Mouse (Mus musculus): Measurements from ENCODE around the gene Sp1.

The Sp1 gene

DNA sequence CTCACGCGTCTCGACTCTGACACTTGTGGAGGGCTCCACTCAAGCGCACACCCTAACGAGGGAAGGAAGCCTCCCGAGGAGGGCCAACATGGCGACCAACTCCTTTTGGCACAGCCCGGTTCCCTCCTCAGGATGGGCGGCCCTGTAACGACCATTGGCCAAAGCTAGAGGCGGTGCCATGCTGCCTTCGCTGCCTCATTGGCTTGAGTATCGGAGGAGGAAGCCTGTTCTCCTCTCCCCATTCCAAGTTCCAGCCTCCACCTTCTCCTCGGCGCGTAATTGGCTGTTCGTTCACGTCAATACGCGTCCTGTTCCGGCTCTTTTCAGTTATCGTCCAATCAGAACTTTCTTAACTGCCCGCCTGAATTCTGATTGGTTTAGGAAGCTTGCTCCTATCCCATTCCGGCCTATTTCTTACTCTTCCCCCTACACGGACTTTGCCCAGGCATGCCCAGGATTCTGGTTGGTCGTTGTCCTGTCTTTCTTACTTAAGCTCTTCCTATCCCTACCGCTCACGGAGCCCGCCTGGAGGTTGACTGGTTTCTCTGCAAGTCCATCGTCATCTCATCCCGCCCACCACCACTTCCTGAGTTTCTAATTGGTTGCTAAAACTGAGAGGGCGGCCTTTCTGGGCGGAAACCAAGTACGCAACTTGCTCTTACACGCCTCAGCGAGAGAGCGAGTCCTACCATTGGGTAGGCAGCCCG, at the start of gene Sp1:
Gene Sp1 (plus strand): TSS at position 655 of the 707 bp plus-strand sequence.
- in situ Hi-C loops (cut with MboI, MseI), result no loop called here

DNA sequence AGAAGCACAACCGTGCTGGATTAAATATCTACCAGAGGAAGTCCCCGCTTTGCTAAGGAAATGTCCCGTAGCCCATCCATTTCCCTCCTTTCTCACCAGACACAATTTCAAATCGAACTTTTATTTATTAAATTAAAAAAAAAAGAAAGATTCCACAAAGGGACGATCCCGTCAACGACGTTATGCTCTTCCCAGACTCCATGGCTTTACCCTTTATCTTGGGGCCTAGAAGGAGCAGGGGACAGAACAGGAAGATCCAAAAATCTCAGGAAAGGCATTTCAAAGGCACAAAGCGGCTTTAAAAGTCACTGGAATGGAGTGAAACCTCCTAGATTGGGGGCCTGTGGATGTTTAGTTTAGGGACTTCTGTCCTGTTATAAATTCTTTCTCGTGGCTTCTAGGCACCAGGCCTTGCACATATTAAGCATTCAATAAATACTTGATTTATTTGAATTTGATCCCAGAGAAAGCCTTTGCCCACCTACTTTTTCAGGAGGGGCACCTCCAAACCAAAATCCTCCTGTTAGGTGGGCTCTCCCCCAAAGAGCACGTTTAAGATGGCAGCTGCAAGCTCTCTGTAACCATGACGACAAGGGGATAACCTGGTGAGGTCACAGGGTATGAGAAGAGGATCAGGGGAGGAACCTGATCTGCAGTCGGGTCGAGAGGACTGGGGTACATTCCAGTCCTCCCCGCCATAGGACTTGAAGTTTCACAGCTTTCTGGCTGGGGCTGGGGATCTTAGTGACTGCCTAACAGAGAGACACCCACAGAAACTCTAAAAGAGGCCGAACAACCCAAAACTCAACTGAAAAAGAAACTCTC, 49.2 kb upstream of the Sp1 start:
- in situ Hi-C loops (cut with MboI, MseI), result no loop called here

DNA sequence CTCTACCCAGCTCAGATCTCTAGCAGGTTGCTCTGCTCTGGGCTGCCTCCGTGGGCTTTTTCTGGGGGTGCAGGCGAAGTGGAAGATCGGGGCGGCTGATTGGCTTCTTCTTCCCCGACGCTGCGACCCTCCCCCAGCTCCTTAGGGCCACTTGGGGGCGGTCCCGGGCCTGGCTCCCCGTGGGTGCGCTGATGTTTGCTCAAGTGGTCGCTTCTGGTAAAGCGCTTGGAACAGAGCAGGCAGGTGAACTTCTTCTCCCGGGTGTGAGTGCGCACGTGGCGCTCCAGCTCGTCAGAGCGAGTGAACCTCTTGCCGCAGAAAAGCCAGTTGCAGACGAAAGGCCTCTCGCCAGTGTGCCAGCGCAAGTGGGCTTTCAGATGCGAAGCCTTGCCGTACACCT, 47.8 kb upstream of the Sp1 start:
- in situ Hi-C loops (cut with MboI, MseI), result no loop called here

DNA sequence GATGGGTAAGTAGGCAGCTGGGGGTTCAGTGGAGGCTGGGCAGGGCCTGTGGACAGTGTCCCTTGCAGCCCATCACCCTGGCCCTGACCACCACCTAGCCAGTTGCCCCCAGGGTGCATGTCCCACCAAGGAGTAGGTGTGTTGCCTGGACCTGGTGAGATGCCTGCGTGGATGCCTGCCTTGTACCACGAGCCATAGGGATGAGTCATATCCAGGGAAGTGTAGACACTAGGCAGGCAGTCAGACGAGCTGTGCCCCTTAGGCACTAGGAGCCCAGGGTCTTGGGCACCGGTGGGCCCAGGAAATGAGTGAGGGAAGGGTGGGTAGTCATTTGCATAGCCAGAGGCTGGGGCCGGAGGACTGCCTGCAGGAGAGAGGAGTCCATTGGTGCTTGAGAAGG, 47.1 kb upstream of the Sp1 start:
- in situ Hi-C loops (cut with MboI, MseI), result no loop called here

DNA sequence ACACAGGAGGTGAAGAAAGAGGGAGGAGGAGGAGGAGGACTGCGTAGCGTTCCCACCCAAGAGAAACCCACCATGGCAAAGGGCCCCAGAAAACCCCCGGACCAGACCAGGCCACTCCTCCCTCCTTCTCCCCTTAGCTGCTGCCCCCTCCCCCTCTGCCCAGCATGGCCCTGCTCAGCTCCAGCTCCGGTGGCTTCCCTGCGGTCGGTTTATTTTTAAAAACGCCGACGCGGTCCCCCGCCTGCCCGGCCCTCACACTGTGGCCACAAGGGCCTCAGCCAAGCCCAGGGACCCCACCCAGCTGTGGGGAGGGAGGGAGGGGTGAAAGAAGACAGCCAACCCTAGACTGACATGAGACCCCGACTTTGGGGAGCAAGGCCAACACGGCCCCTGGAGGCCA, 43.3 kb upstream of the Sp1 start:
- in situ Hi-C loops (cut with MboI, MseI), result no loop called here

DNA sequence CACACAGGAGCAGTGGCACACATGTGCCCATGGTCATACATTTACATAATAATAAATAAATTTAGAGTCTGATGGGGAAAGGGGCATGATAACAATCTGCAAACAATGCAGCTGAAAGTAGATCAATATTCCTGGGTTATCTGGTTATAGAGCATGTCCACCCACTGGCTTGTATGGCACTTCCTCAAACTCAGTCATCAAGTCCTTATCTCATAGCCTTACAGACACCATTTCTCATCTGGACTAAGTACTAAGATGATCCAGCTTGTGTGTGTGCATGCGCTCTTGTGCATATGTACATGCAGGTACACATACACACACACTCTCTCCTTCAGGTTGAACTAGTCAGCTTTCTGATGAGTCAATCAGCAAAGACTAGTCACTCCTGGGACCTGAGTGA, 41.3 kb upstream of the Sp1 start:
- in situ Hi-C loops (cut with MboI, MseI), result loop anchor here (5.0 kb wide), 1 partner anchor 78 kb away; no protein-coding TSS in a partner anchor

DNA sequence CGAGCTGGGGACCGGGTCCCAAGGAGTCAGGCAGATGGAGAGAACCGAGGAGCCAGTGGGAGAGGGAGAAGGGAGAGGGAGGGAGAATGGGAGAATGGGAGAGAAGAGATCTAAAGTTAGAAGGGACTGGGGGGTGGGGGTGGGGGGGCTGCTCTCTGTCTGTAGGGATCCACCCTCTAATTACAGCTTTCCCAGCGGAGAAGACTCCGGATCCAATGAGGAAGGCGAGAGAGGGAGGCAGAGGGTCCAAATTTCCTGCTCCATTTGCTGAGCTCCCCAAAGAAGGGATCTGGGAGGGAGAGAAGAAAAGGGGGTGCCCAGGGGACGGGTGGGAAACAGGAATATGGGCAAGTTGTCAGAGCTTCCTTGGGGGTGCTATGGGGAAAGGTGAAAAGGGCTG, 39.7 kb upstream of the Sp1 start:
- in situ Hi-C loops (cut with MboI, MseI), result loop anchor here (5.0 kb wide), 1 partner anchor 76 kb away; no protein-coding TSS in a partner anchor

DNA sequence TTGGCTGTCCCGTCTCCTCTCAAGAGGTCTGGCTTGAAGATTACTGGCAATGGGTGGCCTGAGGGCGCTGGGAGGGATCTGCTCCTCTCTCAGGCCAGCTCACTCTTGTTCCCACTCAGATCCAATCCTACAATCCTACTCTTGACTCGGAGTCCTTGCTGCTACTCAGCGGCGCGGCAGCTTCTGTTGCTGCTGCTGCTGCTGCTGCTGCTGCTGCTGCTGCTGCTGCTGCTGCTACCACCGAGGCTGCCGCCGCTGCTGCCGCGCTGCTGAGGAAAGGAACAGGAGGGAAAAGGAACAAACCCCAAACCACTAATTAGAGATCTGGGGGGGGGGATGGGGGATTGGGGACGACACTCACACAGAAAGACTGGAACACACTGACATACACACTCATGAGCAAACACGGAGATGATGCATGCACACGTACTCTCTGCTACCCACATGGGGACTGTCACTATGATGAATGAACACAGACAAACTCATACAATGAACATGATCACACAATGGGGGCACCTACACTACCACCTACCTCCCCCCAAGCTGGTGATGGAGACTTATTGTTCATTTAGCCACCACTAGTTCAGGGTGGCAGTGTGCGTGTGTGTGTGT, 39.1 kb upstream of the Sp1 start, which contains the start of gene Sp7:
Gene Sp7 (minus strand): TSS at position 450 of the 612 bp plus-strand sequence.
- in situ Hi-C loops (cut with MboI, MseI), result loop anchor here (5.0 kb wide), 1 partner anchor 75 kb away; no protein-coding TSS in a partner anchor

DNA sequence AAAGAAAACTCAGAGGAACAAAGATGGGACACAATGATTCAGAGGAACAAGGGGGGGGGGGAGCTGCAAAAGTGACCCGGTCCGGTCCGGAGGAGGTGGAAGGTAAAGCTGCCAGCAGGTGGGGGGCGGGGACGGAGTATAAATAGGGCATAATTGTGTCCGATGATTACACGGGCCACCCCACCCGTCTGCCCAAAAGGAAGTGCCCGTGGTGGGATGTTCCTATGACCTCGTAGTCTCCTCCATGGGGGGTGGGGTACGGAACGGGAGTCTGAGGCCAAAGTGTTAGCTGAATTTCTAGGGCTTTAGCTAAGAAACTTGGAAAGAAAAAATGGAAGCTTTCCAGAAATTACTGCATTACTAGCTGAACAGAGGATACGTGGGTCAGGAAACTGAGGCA, 36.0 kb upstream of the Sp1 start:
- in situ Hi-C loops (cut with MboI, MseI), result loop anchor here (5.0 kb wide), 1 partner anchor 72 kb away; no protein-coding TSS in a partner anchor

DNA sequence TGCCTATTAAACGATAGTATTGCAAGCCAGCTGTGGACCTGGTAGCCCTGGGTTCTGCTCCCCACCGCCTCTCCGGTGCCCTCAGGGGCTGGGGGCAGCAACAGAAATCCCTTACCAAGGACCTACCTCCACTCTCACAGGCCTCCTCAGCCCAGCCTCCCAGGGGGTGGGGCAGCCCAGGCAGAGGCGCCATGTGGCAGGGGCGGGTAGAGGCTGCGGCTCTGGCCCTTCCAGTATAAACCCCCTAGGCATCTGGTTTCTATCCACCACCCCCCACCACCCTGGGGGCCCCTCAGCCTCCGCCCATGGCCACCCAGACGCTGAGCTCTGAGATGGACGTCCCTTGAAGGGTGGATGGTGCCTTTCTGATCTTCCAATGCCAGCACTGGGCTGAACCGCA, 35.2 kb upstream of the Sp1 start:
- in situ Hi-C loops (cut with MboI, MseI), result no loop called here

DNA sequence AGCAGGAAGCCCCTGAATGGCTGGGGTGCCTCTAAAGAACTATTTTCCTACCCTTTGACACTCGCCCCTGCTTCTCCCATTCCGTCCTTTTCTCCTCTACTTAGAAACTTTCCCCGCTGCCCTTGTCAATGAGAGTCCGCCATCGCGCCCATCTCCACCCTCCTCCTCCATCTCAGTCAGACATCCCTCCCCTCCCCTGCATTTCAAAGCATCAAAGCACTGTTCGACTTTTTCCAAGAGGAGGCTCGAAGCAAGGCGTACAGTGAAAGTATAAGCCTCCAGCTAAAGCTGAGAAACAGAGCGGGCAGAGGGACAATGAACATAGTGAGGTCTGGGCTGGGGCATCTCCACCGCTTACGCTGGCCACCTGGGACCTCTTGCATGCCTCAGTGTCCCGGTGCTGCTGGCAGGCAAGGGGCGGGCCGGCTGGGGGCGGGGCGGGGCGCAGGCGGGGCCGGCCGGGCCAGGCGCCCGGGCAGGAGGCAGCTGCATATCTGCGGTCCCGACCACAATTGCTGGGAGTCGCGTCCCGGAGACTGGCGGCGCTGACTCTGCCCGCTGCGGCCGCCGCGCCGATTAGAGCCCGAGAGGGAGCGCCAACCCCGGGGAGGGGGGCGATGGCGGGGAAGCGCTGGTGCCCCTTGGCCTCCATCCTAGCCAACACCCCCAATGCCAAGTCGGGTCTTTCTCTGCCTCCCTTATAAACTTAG, 29.3 kb upstream of the Sp1 start:
- in situ Hi-C loops (cut with MboI, MseI), result loop anchor here (25.0 kb wide), 1 partner anchor 1089 kb away; the partner anchor contains the start of genes 6030408B16Rik and Atg101

DNA sequence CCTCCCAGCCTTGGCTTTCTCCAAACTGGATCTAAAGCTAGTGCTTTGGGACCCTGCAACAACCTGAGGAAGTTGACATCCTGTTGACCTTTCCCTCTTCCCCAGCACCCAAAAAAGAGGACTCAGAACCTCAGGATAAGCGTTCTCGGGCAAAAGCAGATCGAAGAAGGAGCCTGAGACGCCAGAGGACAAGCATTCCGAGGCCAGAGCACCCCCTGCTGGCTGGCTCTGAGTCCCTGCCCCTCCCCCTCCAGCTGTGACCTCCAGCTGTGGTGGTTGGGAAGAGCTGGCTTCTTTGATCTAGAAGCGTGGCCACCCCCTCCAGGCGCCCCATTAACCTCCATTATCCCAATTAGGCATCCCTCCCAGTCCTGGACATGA, 28.8 kb upstream of the Sp1 start:
- in situ Hi-C loops (cut with MboI, MseI), result loop anchor here (25.0 kb wide), 1 partner anchor 1090 kb away; the partner anchor contains the start of genes 6030408B16Rik and Atg101

DNA sequence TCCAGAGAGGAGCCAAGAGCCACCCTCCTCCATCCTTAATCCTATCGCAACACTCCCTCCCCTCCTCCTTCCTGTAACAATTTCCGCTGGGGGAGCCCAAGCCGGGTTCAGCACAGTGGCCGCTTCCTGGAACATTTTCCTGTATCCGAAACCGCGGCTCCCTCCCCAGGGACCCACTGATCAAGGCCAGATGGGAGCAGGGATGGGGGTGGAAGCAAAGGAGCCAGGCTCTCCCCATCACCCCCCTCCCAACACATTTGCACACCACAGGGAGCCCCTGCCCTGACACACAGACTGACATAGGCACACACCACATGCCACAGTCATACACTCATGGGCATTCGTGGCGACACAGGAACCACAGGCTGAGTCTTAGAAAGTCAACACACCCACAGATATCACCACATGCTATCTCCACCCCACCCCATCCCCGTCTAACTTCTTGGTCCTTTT, 28.1 kb upstream of the Sp1 start:
- in situ Hi-C loops (cut with MboI, MseI), result loop anchor here (25.0 kb wide), 1 partner anchor 1091 kb away; the partner anchor contains the start of genes 6030408B16Rik and Atg101

DNA sequence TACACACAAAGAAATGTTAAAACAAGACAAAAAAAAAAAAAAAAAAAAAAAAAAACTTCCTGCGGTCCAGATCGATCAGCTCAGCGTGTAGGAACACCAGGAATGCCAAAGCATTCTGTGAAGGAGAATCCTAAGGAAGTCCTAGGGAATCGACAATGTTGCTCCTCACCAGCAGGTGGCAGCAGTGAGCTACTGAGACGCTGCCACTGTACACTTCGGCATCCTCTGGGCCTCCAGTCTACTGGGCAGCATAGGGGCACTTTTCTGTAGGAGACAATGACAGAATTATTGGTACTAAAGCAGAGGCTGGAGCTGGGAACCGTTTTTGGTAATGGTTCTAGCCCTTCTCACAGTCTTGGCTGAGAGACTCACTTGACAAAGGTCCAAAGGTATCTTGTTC, 24.4 kb upstream of the Sp1 start:
- in situ Hi-C loops (cut with MboI, MseI), result loop anchor here (25.0 kb wide), 1 partner anchor 1094 kb away; the partner anchor contains the start of genes 6030408B16Rik and Atg101

DNA sequence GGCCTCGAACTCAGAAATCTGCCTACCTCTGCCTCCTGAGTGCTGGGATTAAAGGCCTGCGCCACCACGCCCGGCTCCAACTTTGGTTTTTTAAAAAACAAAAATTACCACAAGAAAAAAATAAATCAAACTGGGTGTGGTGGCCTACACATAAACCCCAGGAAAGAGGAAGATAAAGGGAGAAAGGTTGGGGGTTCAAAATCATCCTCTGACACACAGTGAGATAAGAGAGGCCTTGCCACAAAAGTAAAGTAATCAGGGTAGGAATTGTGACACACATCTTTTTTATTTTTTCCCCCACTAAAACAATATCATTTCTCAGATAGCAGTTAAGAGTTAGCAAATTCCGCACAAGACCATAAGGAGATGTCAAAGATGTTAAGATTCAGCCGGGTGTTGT, 22.3 kb upstream of the Sp1 start:
- in situ Hi-C loops (cut with MboI, MseI), result loop anchor here (25.0 kb wide), 1 partner anchor 1096 kb away; the partner anchor contains the start of genes 6030408B16Rik and Atg101

DNA sequence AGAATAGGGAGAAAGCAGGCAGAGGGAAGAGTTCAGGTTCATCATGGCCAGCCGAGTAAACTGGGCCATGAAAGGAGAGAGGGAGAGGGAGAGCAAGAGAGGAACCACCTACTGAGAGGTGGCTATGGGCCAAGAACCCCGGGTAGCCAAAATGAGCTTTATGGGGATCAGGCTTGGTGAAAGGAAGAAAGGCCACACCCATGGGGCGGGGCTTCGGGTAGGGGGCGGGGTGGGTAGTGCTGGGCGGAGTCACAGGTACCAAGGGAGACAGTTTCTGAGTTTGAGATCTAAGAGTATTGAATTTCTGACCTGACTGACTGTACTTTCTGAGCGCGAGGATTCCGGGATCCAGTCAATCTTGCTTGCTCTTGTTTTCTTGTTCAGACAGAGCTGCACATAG, 19.3 kb upstream of the Sp1 start:
- in situ Hi-C loops (cut with MboI, MseI), result loop anchor here (25.0 kb wide), 1 partner anchor 1099 kb away; the partner anchor contains the start of genes 6030408B16Rik and Atg101

DNA sequence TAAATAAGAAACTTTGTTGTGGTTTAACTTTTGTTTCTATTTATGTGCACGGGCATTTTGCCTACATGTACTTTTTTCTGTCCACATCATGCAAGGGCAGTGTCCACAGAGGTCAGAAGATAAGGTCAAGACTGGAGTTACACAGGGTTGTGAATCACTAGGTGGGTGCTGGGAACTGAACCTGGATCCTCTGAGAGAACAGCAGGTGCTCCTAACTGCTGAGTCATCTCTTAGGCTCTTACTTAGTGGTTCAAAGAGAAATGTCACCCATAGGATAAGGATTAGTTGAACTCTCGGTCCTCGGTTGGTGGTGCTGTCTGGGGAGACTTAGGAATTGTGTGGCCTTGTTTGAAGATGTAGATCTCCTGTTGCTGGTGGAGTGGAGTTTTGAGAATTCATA, 17.0 kb upstream of the Sp1 start:
- in situ Hi-C loops (cut with MboI, MseI), result loop anchor here (25.0 kb wide), 1 partner anchor 1102 kb away; the partner anchor contains the start of genes 6030408B16Rik and Atg101

DNA sequence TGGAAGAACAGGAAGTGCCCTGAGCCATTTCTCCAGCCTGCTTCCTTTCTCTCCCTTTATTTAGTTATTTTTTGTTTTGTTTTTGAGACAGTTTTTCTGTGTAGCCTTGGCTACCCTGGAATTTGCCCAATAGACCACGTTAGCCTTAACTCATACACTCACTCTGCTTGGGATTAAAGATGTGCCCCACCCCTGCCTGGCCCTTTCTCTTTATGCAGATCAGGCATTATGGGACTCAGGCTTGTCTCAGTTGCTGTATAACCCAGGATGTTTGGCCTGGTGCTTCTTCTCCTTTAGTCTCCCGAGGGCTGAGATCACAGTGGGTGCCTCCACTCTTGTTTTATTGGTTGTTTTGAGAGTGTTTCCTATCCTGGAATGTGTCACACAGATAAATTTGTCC, 13.4 kb upstream of the Sp1 start:
- in situ Hi-C loops (cut with MboI, MseI), result loop anchor here (25.0 kb wide), 1 partner anchor 1105 kb away; the partner anchor contains the start of genes 6030408B16Rik and Atg101

DNA sequence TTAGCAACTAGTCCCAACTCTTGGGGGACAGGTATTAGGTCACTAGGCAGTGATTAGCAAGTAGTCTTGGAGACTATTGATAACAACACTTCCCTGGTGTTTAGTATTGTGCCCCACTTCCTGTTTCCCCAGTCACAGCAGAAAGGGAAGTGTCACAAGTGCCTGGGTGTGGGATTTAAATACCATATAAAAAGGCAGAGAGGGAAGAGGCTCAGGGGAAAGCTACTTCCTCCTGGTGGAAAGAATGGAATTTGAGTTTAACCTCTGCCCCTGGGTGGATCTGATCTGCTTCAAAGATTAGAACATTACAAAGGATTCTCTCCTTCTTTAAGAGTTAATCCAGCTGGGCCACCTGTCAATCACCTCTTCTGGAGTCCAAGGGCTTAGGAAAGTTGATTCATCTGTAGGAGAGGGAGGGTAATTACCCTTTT, 12.3 kb upstream of the Sp1 start:
- in situ Hi-C loops (cut with MboI, MseI), result loop anchor here (25.0 kb wide), 1 partner anchor 1106 kb away; the partner anchor contains the start of genes 6030408B16Rik and Atg101

DNA sequence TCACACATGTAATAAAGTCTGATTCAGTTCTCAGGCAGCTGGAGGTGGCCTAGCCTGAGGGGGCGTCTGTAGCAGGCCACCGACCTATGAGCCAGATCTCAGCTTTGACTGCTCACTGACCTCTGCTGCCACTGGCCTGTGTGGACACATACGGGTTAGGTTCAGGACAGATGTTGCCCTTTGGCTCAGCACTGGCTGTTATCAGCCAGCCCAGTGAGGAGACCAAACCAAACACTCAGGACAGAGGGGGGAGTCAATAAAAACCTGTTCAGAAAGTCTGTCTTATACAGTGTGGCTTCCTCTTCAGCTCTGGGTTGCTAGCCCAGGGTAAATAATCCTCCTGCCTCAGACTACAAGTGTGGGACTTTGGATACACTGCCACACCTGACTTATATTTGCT, 10.9 kb upstream of the Sp1 start:
- in situ Hi-C loops (cut with MboI, MseI), result loop anchor here (25.0 kb wide), 1 partner anchor 1108 kb away; the partner anchor contains the start of genes 6030408B16Rik and Atg101
